Mouse (Mus musculus) spleen, postnatal 36 days (tissue): ENCODE results near the gene Pop7.

Experiments used
- DNase-seq, 2 experiments: peaks; one replicate each; pipeline ENCODE4 v3.0.0; 2022; ENCODE audit warnings: low spot score in 2 of 2, mixed read lengths in 1 of 2

Gene Pop7

DNA sequence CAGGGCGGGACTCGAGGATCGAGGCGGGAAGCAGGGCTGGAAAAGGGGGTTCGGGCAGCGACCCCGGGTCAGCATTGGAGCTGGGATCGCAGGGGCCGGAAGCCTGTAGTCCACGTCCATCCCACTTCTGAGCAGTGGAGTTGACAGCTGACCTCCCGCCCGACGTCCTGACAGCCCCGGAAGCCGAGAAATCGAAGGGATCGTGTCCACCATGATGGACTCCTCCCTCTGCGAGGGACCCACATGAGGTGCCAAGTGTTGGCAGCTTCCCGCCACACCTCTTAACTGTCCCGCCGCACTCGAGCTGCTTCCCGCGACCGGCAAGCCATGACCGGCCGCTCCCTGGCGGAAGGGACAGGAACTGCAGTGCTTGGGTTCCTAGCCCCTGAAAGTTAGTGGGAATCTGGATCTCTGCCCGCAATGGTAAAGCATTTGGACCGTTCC lies 371 bp upstream of the Pop7 start:
- peak; percentile 68 to 80 for DNase-seq

DNA sequence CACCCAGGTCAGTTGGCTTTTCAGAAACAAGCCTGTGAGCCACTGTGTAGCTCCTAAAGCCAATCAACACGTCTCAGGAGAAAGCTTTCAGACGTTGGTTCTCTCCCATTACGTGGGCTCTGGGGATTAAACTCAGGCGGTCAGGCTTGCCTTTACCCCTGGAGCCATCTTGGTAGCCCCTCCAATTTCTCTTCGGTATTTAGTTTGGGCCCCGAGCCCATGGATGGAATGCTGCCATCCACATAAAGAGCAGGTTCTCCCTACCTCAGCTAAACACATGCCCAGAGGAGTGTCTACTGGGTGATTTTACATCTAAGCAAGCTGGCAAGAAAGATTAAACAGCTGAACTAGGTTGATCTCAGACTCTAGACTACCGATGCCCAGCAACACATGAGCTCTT lies 2.1 kb downstream of the Pop7 start:
- no peak for DNase-seq

DNA sequence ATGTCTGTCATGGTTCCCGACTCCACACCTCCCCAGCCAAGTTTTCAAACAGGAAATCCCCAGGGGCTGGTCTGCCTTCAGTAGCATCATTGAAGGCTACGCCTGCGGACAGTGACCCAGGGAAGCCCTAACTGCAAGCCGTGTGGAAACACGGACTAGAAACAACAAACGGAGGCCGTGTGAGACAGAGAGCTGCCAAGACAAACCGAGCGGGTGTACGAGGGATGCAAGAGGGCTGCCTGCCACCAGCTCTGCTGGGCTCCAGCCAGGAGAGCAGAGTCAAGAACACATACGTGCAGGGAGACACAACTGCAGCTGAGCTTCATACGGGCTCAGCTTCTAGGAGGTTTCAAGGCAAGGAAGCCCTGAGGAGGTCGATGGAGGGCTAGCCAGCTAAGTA lies 8.5 kb downstream of the Pop7 start:
- no peak for DNase-seq

DNA sequence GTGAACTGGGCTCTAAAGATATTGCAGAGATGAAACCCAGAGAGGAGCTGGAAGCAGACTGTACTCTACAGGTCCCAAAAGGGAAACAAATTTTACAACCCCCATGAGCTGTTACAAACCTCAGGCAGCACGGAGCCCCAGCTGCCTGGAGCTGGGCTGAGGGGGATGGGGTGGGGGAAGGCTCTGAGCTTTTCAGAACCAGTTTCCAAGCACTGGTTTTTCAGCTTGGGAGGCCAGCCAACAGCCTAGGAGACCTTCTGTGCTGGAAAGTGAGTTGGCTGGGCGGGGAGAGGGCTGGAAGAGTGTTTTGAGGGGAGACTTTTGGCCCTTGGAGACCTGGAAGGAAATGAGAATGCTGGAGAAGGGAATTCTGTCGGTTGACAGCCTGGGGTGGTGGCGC lies 10.8 kb downstream of the Pop7 start:
- DNase-seq = no peak

DNA sequence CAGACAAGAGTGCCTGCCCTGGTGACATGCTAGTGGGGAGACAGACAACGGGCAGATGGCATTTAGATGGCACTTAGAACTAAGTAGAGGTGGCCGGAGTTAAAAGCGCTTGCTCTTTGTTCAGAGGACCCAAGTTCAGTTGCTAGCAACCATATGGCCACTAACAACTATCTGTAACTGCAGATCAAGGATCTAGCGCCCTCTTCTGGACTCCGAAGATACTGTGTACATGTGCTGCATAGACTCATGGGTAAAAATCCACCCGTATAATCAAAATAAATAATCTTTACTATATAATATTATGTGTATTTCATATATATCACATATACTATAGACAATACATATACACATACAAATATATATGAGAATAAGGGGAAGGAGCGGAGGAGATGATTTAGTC lies 14.7 kb downstream of the Pop7 start:
- DNase-seq = no peak

DNA sequence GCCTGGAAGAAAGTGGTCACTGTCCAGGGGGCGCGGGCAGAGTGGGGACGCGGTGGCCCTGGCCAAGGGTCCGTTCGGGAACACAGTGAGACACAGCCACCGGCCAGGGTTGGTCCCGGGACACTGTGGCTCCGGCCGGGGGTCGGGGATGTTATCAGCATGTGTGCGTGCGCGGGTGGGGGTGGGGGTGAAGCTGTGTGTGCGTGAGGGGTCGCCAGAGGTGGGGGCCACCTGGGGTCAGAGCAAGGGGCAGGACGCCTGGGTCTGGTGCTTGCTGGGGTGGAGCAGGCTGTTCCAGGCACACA lies 16.5 kb downstream of the Pop7 start:
- DNase-seq = no peak

DNA sequence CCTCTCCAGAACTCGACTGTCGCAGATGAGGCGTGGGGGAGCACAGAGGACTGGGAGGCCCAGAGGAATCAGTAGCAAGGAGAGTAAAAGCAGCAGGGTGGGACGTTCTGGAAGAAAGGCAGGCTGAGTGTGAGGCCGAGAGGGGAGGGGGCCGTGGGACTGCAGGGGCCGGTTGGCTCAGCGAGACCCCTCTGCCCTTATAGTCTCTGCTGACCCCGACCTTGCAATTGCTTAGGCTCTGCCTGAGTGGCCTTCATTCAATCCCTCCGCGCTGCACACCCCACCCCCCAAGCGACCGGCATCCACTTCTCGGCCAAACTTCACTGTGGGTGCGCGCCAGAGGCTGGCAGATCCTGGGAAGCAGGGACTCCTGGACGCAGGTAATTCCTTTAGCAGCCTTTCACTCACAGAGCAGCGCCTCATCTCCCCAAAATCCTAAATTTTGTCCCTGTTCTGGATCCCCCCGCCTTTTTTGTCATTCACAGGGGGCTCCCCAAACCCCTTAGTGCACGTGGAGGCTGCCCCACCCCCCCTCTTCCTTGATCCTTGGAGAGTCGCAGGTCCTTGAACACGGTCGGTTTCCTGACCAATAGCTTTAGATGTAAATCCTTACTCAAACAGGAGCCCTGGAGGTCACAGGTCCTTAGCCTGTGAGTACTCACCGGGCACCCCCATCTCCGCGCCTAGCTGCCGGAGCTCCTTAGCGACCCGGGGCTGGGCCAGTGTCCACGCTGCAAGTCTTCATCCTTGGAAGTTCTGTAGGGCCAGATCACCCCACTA lies 17.1 kb downstream of the Pop7 start:
- DNase-seq = no peak

DNA sequence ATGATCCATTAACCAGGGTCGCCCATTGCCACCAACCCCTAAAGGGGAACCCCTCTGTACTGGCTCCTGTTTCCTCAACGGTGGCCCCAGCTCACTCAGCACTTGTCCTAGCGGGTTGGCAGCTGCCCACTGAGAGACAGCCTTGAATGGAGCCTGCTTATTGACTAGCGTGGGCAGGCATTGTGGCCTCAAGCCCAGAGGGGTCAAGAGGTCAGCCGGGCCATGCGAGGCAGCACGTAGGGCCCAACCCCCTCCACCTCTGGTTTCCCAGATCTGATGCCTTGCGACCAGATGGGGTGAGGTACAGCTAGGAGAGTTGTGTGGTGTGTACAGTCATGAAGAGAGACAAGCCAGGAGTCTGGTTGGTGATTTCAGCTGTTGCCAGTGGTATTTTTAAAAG lies 20.4 kb downstream of the Pop7 start:
- no peak for DNase-seq

DNA sequence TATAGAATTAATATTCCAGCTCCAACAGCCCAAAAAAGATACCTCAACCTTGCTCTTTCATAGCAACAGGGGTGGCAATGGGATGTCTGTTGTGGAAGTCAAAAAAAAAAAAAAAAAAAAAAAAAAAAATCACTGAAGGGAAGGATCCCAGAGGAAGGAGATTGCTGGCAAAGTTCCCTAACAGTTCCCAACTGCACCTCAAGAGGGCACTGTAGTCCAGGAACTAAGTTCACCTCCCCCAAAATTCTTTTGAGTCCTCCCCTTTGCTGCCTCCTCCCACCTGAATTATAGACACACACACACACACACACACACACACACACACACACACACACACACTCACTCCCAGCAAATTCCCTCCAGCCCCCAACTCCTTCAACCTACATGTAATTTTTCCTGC lies 21.2 kb downstream of the Pop7 start:
- DNase-seq = peak; percentile 9 to 18

DNA sequence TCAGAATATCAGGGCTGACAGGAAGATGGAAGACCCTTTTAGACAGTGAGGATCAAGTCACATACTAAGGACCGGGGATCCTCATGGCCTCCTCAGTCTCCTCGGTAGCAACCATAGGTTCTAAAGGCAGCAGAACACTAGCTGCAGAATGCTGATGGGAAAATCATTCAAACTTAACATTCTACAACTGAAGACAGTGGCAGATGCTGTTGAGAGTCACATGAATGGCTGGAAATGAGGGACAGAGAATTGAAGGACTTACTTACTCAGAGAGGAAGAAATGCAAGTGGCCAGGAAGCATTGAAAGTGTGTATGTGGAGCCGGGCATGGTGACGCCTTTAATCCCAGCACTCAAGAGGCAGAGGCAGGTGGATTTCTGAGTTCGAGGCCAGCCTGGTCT lies 25.4 kb downstream of the Pop7 start, which contains the start of gene Zan:
TSS of gene Zan (minus strand) at position 101 of the 400 bp plus-strand sequence.
- no peak for DNase-seq

DNA sequence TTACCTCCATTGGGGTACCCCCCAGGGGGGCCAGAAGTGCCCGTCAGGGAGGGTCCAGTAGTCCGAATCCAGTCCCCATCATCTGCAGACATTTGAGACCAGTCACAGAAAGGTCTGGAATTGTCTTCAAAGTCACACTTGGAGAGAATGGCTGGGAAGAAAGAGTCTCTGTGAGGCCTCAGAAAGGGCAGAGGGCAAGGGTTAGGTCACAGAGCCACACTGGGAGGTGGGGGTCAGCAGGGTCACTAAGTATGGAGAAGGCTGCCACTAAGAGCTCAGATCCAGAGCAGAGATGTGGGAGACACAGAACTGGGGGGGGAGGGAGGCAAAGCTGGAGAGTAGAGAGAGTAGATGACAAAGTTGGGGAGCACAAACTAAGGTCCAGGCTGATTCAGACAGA lies 28.0 kb downstream of the Pop7 start:
- DNase-seq = no peak

DNA sequence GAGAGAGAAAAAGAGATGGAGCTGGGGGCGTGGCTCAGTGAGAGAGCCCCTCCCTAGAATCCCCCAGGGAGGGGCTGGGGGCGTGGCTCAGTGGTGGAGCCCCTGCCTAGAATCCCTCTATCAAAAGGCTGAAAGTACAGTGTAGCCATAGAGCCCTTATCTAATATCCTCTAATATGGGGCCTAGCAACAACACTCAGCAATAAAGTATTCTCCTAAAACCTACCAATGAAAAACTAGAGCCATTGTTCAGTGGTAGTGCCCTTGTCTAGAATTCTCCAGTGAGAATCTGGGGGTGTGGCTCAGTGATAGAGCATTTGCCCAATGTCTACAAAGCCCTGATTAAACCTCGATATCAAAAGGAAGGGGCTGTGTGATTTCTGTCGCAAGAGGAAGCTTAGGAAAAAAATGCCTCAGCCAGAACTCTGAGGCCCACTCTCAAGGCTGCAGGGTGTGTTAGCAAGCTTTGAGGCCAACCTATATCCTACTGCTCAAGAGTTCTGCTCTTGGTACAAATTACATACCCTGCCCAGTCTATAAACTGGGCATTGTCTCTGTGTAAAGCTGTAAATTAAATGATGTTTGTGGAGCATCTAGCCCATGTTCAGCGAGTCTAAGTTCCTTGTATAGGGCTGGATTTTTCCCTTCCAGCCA lies 29.9 kb downstream of the Pop7 start:
- no peak for DNase-seq

DNA sequence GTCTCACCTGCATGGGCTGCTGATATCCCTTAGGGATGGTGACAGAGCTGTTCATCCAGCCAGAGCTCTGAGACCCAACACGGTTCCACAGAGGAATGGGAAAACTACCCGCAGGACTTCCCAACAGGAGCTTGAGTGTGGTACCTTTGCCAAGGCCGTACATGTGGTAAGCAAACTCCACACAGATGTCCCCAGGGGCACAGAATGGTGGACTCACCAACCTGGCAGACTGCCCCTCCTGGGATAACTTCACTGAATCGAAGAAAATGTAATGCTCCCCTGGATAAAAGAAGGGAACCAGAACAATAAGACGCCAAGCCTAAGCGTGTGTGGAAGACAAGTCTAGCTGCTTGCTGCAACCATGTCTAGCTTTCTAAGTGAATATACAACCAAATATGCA lies 35.4 kb downstream of the Pop7 start:
- DNase-seq = no peak

DNA sequence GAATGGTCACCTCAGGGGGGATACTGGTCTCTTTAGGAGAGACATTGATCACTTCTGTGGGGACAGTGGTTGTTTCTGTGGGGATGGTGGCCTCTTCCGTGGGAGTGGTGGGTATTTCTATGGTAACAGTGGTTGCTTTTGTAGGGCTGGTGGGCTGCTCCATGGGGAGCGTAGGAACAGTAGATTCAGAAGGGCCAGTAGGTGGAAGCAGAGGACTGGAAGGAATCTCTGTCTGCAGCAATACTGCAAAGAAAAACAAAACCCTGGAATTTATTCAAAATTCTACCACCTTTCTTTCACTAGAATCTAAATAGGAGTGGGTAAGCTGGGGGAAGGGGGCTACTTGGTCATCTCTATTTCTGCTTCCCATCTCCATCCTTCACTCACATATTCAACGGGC lies 37.3 kb downstream of the Pop7 start:
- no peak for DNase-seq

DNA sequence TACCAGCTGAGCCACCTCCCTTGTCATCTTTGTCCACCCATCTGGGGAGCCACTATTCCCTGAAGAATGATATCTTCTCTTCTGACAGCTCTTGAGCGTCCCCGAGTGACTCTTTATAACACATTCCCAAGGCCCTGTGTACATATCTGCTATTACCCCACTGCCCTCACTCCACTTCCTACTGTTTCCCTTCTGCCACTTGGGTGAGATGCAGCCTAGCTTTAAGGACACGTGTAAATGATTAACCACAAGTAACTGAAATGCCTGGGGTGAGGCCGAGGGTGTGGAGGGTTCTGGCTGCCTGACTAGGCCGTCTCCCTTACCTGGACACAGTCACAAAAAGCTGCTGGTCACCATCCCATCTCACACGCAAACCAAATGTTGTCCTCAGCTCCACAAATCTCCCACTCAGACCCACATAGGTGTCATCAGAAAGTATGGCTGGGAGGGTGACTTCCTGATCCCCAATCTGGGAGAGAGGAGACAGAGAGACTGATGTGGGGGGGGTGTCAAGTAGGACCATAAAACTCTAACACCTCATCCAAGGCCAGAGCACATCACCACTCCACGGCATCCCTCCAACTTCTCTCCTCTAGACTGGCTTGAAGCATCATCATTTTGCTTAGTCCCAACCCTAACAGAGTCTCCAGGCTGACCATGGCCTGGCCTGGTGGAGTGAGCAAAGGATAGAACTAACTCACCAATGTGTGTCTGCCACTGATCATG lies 46.3 kb downstream of the Pop7 start:
- DNase-seq = no peak

DNA sequence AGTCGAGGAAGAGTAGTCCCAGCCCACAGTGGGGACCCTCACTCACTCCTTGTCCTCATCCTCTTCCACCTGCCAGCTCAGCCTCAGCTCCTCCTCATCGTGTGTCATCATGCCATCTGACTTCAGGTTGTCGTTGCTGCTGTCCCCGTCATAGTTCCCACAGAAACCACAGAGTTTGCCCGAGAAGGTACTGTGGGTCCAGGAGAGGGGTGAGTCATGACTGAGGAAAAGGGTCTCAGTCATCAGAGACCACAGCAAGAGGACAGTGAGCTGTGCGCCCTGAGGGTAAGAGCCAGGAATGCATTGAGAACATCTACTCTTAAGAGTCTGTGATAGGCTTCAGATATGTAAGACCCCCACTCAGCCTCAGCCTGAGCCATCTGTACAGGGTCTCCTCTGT lies 47.1 kb downstream of the Pop7 start:
- DNase-seq = no peak
